Mouse (Mus musculus) left cerebral cortex, postnatal 4 days (tissue): ENCODE data around the gene Gse1. TPM values are rescaled to one million over a fixed set of nuclear protein-coding genes. Genes with fewer than 3 reads are reported as not detected.
A peak's percentile ranks its signal among the peaks of the same experiment; 100 is the strongest.

Experiments
- DNase-seq: peaks from one replicate; pipeline ENCODE4 v3.0.0-alpha.2; 2022
- intact Hi-C: fragments of 180-260 bp; cut with DNase I; formaldehyde crosslinking; loops from one replicate; pipeline ENCODE4 v1.15.1; 2025
- total RNA-seq, 2 experiments: library from RNA; stranded (reverse); gene quantifications; 2 replicates each; pipeline ENCODE4 v1.2.3; 2021

The Gse1 gene
- total RNA-seq, 2 experiments from 2014 or later: 57.4 to 59.3 TPM

GRCm38 (mm10) chr8:120433143-120433542, 204.9 kb downstream of the Gse1 start:
- intact Hi-C loops: no loop called here

GRCm38 (mm10) chr8:120433734-120434133, 205.5 kb downstream of the Gse1 start:
- intact Hi-C loops: no loop called here
- DNase-seq: no peak

More at GRCm38 (mm10) chr8:120433143-120433542, 204.9 kb downstream of the Gse1 start:
- no peak for DNase-seq

- DNase-seq: no peak
- intact Hi-C loops: no loop called here
These were observed 207.5 kb downstream of the Gse1 start for GRCm38 (mm10) chr8:120435781-120436180.

GRCm38 (mm10) chr8:120436491-120437030, 208.3 kb downstream of the Gse1 start:
- intact Hi-C loops: no loop called here
- no peak for DNase-seq

- DNase-seq: no peak
- intact Hi-C loops: no loop called here
These were observed 209.0 kb downstream of the Gse1 start for GRCm38 (mm10) chr8:120437207-120437606.

GRCm38 (mm10) chr8:120437666-120438395, 209.6 kb downstream of the Gse1 start:
- DNase-seq: peak; percentile 53
- intact Hi-C loops: no loop called here

- intact Hi-C loops: no loop called here
- peak; percentile 71 for DNase-seq
These were observed 211.1 kb downstream of the Gse1 start for GRCm38 (mm10) chr8:120439309-120439708.

- intact Hi-C loops: no loop called here
- DNase-seq: no peak
These were observed 212.5 kb downstream of the Gse1 start for GRCm38 (mm10) chr8:120440739-120441138.

GRCm38 (mm10) chr8:120441637-120442036, 213.4 kb downstream of the Gse1 start:
- no peak for DNase-seq
- intact Hi-C loops: no loop called here

GRCm38 (mm10) chr8:120442306-120443003, 214.2 kb downstream of the Gse1 start:
- no peak for DNase-seq
- intact Hi-C loops: no loop called here

- intact Hi-C loops: no loop called here
- DNase-seq: no peak
These were observed 217.0 kb downstream of the Gse1 start for GRCm38 (mm10) chr8:120445249-120445648.

- intact Hi-C loops: no loop called here
- peak; percentile 62 for DNase-seq
These were observed 219.9 kb downstream of the Gse1 start for GRCm38 (mm10) chr8:120448131-120448530.

GRCm38 (mm10) chr8:120449139-120449538, 220.9 kb downstream of the Gse1 start:
- no peak for DNase-seq
- intact Hi-C loops: no loop called here

- DNase-seq: peak; percentile 73
- intact Hi-C loops: no loop called here
These were observed 221.4 kb downstream of the Gse1 start for GRCm38 (mm10) chr8:120449608-120450031.

GRCm38 (mm10) chr8:120452111-120452510, 223.9 kb downstream of the Gse1 start:
- intact Hi-C loops: no loop called here
- no peak for DNase-seq

- intact Hi-C loops: no loop called here
- no peak for DNase-seq
These were observed 226.1 kb downstream of the Gse1 start for GRCm38 (mm10) chr8:120454404-120454803.

GRCm38 (mm10) chr8:120460375-120460774, 232.1 kb downstream of the Gse1 start:
- peak; percentile 86 for DNase-seq
- intact Hi-C loops: no loop called here

GRCm38 (mm10) chr8:120462119-120462551, 233.9 kb downstream of the Gse1 start:
- intact Hi-C loops: no loop called here
- no peak for DNase-seq

GRCm38 (mm10) chr8:120462611-120463010, 234.4 kb downstream of the Gse1 start:
- no peak for DNase-seq
- intact Hi-C loops: no loop called here

- intact Hi-C loops: no loop called here
- DNase-seq: no peak
These were observed 235.8 kb downstream of the Gse1 start for GRCm38 (mm10) chr8:120463918-120464584.

- no peak for DNase-seq
- intact Hi-C loops: no loop called here
These were observed 236.3 kb downstream of the Gse1 start for GRCm38 (mm10) chr8:120464585-120464937.
